Mouse (Mus musculus) forebrain, postnatal 0 days (tissue): ENCODE measurements around the gene Klhl35. TPM values are rescaled to one million over a fixed set of nuclear protein-coding genes. Genes with fewer than 3 reads are reported as not detected.

ENCODE experiments used
- ATAC-seq: fragments of 200-750 bp; cut with Nextera tagmentation; 2 replicates; pipeline ENCODE4 v1.8.0; 2017; ENCODE audit warnings: mild to moderate bottlenecking, moderate library complexity
- DNase-seq: peaks from one replicate; pipeline ENCODE4 v3.0.0-alpha.2; 2015
- H3K27ac ChIP-seq: fragments of 300-500 bp; sonication (generic); 2 replicates; pipeline ENCODE4 v1.5.1; 2014; ENCODE audit warnings: low read depth, mild to moderate bottlenecking, antibody characterized with exemption, low read length, moderate library complexity, mixed read lengths
- H3K27me3 ChIP-seq: fragments of 300-500 bp; sonication (generic); 2 replicates; pipeline ENCODE4 v1.6.1; 2014; ENCODE audit warnings: mild to moderate bottlenecking, low read length, mixed read lengths; ENCODE audit not compliant: insufficient read depth
- H3K36me3 ChIP-seq: fragments of 300-500 bp; sonication (generic); 2 replicates; pipeline ENCODE4 v1.6.1; 2014; ENCODE audit warnings: mild to moderate bottlenecking, moderate library complexity; ENCODE audit not compliant: insufficient read depth
- H3K4me1 ChIP-seq: fragments of 300-500 bp; sonication (generic); 2 replicates; pipeline ENCODE4 v1.6.1; 2014; ENCODE audit warnings: antibody characterized with exemption; ENCODE audit not compliant: insufficient read depth
- H3K4me2 ChIP-seq: fragments of 300-500 bp; sonication (generic); 2 replicates; pipeline ENCODE4 v1.6.1; 2014; ENCODE audit warnings: low read depth, mild to moderate bottlenecking, moderate library complexity
- H3K4me3 ChIP-seq: fragments of 300-500 bp; sonication (generic); 2 replicates; pipeline ENCODE4 v1.5.1; 2014; ENCODE audit warnings: low read depth, low read length, mixed read lengths
- H3K9ac ChIP-seq: fragments of 300-500 bp; sonication (generic); 2 replicates; pipeline ENCODE4 v1.6.1; 2014; ENCODE audit warnings: mild to moderate bottlenecking
- H3K9me3 ChIP-seq: fragments of 300-500 bp; sonication (generic); 2 replicates; pipeline ENCODE4 v1.6.1; 2016; ENCODE audit warnings: low read length
- CTCF ChIP-seq: sonication (generic); IDR thresholded peaks from 2 replicates; pipeline ENCODE4 v1.5.1; 2016; ENCODE audit warnings: antibody characterized with exemption, control low read depth, low read depth
- WGBS: fragments of 180-500 bp; shearing (Covaris S2); extraction: QIAGEN DNeasy Blood & Tissue Kit; methylation state at CpG from one replicate; pipeline ENCODE4 v1.1.7; 2014; 5-methylcytosine and 5-hydroxymethylcytosine counted together
- polyA plus RNA-seq: library from polyadenylated mRNA; unstranded; fragments of >200 nt; fragmentation: Nextera tagmentation; extraction: Ambion mirVana; gene quantifications from 2 replicates; pipeline ENCODE4 v1.2.1, GENCODE M21; 2015
- total RNA-seq: library from RNA; depleted of rRNA; stranded (reverse); fragments of >200 nt; gene quantifications from 2 replicates; pipeline ENCODE4 v1.2.3, GENCODE M21; 2014

Klhl35 gene
- total and polyA plus RNA-seq, 2 experiments from 2014 or later: 3.4 to 3.8 TPM

DNA sequence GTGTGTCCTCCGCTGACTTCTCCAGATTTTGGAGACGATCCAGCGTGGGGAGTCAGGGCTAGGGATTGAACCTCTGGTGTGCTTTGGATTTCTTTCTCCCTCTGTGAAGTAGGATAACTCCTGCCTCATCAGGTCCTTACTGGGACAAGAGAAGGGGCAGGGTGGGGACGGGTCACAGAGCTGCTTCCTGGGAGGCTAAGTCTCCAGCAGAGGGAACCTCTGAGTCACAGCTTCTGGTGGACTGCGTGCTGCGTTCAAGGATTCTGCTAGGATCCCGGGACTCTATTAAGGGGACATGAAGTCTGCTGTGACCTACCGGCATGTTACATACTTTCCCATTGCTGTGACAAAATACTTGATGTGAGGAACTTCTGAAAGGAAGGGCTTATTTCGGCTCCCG lies 26.9 kb upstream of the Klhl35 start:
- ATAC-seq: no peak
- H3K27ac ChIP-seq: no peak overlapping the region
- no peak overlapping the region for H3K4me3 ChIP-seq
- peak; percentile 44 for TF ChIP-seq CTCF
- no peak overlapping the region for H3K4me2 ChIP-seq
- H3K9me3 ChIP-seq: no peaks in the 10 kb centered on the region
- H3K36me3 ChIP-seq: peaks cover 23% of the 10 kb centered on the region
- WGBS: 68% methylated on average over 10 of the region's 10 CpGs
- H3K4me1 ChIP-seq: no peaks in the 10 kb centered on the region
- H3K9ac ChIP-seq: no peak overlapping the region
- no peak for DNase-seq
- no peaks in the 10 kb centered on the region for H3K27me3 ChIP-seq

DNA sequence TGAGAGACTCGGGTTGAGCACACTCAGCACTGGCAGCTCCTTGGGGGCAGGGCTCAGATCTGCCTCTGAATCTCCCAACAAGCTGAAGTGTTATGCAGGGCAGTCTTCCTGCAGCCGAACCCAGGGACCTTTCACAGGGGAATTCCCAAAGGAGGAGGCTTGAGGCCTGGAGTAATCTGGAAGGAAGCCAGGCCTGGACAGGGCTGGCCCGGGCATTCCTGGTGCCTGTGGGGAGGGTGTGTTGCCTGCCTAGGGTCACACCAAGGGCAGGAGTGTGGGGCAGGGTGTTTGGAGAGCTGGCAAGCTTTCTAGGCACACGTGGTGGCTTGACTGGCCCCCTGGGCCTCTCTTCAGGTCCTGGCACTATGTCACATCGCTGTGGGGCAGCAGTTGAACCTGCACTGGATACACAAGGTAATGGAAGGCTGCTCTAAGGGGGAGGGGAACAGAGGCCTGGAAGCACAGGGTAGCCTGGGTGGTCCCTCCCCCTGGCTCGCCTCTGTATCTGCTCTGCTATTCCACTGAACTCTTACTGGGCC lies 24.2 kb upstream of the Klhl35 start:
- Histone ChIP-seq H3K27ac (no peak overlapping the region), H3K4me1 (no peaks in the 10 kb centered on the region), H3K9me3 (no peaks in the 10 kb centered on the region), H3K4me3 (no peak overlapping the region), H3K27me3 (no peaks in the 10 kb centered on the region), H3K4me2 (no peak overlapping the region), H3K9ac (no peak overlapping the region), H3K36me3 (peaks cover 23% of the 10 kb centered on the region)
- TF ChIP-seq CTCF: no peak
- peak; percentile 19; the same call in 1 of the 2 replicates for ATAC-seq
- DNase-seq: no peak
- WGBS: 24% methylated on average over 6 of the region's 6 CpGs

DNA sequence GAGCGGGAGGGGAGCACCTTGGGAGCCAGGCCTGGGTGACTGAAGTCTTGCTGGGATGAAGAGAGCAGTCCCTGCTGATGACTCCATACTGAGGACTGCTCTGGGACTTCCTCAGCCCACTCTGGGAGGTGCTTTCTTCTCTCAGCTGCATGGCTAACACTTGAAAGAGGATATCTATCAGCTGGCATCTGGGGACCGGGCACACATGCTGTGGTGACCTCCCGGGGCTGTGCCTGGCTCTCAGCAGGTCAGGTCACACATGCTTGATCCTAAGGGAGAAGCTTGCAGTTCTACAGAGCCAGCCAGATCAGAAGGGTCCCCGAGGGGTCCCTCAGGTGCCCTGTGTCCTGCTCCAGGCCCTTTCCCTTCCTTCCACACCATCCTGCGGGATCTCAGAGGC lies 22.6 kb upstream of the Klhl35 start:
- Histone ChIP-seq H3K4me2 (no peak overlapping the region), H3K4me1 (no peaks in the 10 kb centered on the region), H3K27me3 (no peaks in the 10 kb centered on the region), H3K9ac (no peak overlapping the region), H3K27ac (no peak overlapping the region), H3K36me3 (peaks cover 18% of the 10 kb centered on the region), H3K4me3 (no peak overlapping the region), H3K9me3 (no peaks in the 10 kb centered on the region)
- TF ChIP-seq CTCF: no peak
- no peak for ATAC-seq
- DNase-seq: no peak
- 65% methylated on average over 5 of the region's 5 CpGs for WGBS

DNA sequence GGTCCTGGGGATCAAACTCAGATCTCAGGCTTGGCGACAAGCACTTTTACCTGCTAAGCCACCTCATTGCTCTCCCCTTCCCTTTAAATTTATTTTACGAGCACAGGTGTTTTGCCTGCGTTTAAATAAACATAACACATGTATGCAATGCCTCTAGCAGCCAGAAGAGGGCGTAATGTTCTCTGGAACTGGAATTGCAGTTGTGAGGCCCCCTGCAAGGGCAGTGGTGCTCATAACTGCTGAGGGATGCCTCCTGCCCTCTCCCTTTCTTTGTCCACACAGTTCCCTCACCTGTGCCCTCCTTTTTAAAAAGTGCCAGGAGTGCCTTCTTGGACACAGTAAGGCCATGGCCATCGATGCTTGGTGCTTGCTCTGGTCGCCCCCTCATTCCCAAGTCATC lies 21.8 kb upstream of the Klhl35 start:
- H3K9me3 ChIP-seq: no peaks in the 10 kb centered on the region
- peaks cover 23% of the 10 kb centered on the region for H3K36me3 ChIP-seq
- H3K9ac ChIP-seq: no peak overlapping the region
- H3K27me3 ChIP-seq: no peaks in the 10 kb centered on the region
- no peak overlapping the region for H3K4me3 ChIP-seq
- no peak overlapping the region for H3K27ac ChIP-seq
- peak; percentile 64 for TF ChIP-seq CTCF
- ATAC-seq (no peak), DNase-seq (no peak)
- 75% methylated on average over 6 of the region's 6 CpGs for WGBS
- H3K4me1 ChIP-seq: no peaks in the 10 kb centered on the region
- H3K4me2 ChIP-seq: no peak overlapping the region

DNA sequence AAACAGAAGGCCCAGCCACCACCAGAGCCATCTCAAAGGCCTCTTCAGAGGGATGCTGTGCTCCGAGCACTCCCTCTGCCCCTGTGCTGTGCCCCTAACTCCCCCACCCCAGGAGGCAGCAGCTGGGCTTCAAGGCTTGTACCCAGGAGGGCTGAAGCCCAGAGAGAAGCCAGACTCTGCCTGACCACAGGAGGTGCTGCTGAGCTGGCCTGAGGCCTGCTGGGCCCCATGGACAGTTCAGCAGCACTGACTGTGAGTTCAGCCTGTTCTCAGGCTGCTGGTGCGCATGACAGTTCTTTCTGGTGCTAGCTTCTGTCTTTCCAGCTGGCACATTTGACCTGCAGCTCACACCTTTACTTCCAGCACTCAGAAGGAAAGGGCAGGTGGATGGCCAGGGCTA lies 20.0 kb upstream of the Klhl35 start:
- DNase-seq (no peak), ATAC-seq (no peak)
- peak; percentile 39; the same call in 1 of the 2 replicates for TF ChIP-seq CTCF
- Histone ChIP-seq H3K9ac (no peak overlapping the region), H3K4me2 (no peak overlapping the region), H3K27me3 (no peaks in the 10 kb centered on the region), H3K36me3 (peaks cover 18% of the 10 kb centered on the region), H3K27ac (no peak overlapping the region), H3K4me1 (0 out of 2 replicates have a peak, but pooled peaks cover 3% of the 10 kb centered on the region), H3K4me3 (no peak overlapping the region), H3K9me3 (no peaks in the 10 kb centered on the region)
- 81% methylated on average over 2 of the region's 2 CpGs for WGBS

DNA sequence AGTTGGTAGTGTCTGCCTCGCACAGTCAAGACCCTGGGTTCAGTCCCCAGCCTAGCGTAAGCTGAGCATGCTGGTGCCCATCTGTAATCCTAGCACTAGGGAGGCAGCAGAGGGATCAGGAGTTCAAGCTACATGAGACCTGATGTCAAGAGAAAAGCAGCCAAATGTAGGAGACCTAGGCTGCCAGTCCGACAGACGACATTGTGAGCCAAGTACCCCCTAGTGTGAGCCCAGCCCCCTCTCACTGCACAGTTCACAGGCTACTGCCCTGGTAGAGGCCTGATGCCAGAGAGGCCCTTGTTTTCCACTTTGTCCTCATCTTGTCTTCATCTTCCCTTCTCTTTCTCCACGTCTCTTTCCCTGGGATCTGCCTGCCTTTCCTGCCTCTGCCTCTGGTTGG lies 18.5 kb upstream of the Klhl35 start:
- DNase-seq: no peak
- Histone ChIP-seq H3K36me3 (peaks cover 7% of the 10 kb centered on the region; the same call in 1 of the 2 replicates), H3K27me3 (no peaks in the 10 kb centered on the region), H3K4me2 (no peak overlapping the region), H3K9ac (no peak overlapping the region), H3K4me1 (0 out of 2 replicates have a peak, but pooled peaks cover 3% of the 10 kb centered on the region), H3K27ac (no peak overlapping the region), H3K4me3 (no peak overlapping the region), H3K9me3 (no peaks in the 10 kb centered on the region)
- TF ChIP-seq CTCF: no peak
- no peak for ATAC-seq
- 47% methylated on average over 5 of the region's 5 CpGs for WGBS

DNA sequence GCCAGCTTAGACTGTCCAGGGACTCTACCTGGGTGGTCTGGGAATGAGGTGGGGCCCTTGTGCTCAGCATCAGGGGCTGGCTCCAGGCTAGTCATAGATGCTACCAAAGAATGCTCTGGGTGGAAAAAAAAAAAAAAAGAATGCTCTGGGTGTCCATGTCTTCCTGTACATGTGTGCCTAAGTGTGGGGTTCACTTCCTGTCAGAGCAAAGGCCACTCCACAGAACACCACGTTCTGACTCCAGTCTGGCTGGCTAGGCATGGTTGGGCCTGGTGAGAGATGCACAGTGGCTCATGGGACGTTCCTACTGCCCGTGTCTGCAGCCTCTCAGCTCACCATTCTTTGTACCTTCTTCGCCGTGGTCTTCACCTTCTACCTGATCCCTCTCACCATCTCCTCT lies 17.2 kb upstream of the Klhl35 start:
- no peak overlapping the region for H3K9ac ChIP-seq
- no peaks in the 10 kb centered on the region for H3K9me3 ChIP-seq
- peak overlapping the region; percentile 45 for H3K27ac ChIP-seq
- TF ChIP-seq CTCF: no peak
- DNase-seq: no peak
- no peaks in the 10 kb centered on the region for H3K27me3 ChIP-seq
- no peak for ATAC-seq
- H3K36me3 ChIP-seq: peaks cover 9% of the 10 kb centered on the region; the same call in 1 of the 2 replicates
- 82% methylated on average over 5 of the region's 5 CpGs for WGBS
- H3K4me2 ChIP-seq: no peak overlapping the region
- no peak overlapping the region for H3K4me3 ChIP-seq
- 0 out of 2 replicates have a peak, but pooled peaks cover 3% of the 10 kb centered on the region for H3K4me1 ChIP-seq
